Mouse (Mus musculus) myocyte (in vitro differentiated cells): ENCODE measurements around the gene Cdc42ep3.

Source experiments
- E2F4 ChIP-seq: IDR thresholded peaks from one replicate; pipeline ENCODE4 v1.6.1; 2011; ENCODE audit warnings: mild to moderate bottlenecking, control low read depth, moderate library complexity; ENCODE audit not compliant: insufficient read depth
- MYOG ChIP-seq, 3 experiments: IDR thresholded peaks; one replicate each; pipeline ENCODE4 v1.6.1; 2011; ENCODE audit warnings: control low read depth in 2 of 3, low read depth in 2 of 3, mild to moderate bottlenecking in 2 of 3; ENCODE audit not compliant: insufficient read length in 2 of 3, control insufficient read depth in 1 of 3, insufficient read depth in 1 of 3
- POLR2A ChIP-seq: IDR thresholded peaks from one replicate; pipeline ENCODE4 v1.6.1; 2011; ENCODE audit warnings: low read depth, mild to moderate bottlenecking, control low read depth, moderate library complexity; ENCODE audit not compliant: insufficient read length
- POLR2AphosphoS2 ChIP-seq: IDR thresholded peaks from one replicate; pipeline ENCODE4 v1.6.1; 2011; ENCODE audit warnings: low read depth, control low read depth; ENCODE audit not compliant: insufficient read length
- REST ChIP-seq: IDR thresholded peaks from one replicate; pipeline ENCODE4 v1.6.1; 2011; ENCODE audit warnings: mild to moderate bottlenecking, control low read depth, moderate library complexity; ENCODE audit not compliant: insufficient read depth, insufficient read length
- TCF12 ChIP-seq: IDR thresholded peaks from one replicate; pipeline ENCODE4 v1.6.1; 2011; ENCODE audit warnings: mild to moderate bottlenecking, control low read depth; ENCODE audit not compliant: poor library complexity, insufficient read depth, severe bottlenecking
- TCF3 ChIP-seq: IDR thresholded peaks from one replicate; pipeline ENCODE4 v1.6.1; 2011; ENCODE audit warnings: low read depth, control low read depth; ENCODE audit not compliant: insufficient read length

DNA sequence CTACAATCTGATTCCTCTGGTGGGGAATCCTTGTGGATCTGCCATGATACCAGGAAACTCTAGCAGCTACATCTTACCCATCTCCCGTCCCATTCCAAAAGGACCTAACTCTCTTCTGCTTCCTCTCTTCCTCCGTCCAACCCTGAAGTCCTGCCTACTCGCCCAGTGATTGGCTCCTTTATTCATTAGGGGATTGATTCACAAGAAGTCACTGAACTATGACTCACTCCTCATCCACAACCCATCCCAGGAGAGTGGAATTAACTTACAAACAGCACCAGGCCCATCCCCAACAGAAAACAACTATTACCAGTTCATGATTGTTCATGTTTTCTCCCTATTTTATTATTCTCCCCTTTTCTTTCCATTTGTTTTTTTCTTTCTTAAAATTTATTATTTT lies 43.5 kb upstream of the Cdc42ep3 start:
- no peak for TF ChIP-seq POLR2A
- no peak for TF ChIP-seq TCF12
- TF ChIP-seq REST = no peak
- no peak for TF ChIP-seq TCF3
- no peak for TF ChIP-seq E2F4
- no peak for TF ChIP-seq MYOG (IDR thresholded peaks at IDR 0.05; ENCODE audit: control insufficient read depth in 1 of 3, insufficient read depth in 1 of 3, insufficient read length in 2 of 3, low read depth in 2 of 3)
- no peak for TF ChIP-seq POLR2AphosphoS2
